18 mouse cellular contexts compared by ENCODE assay signal in the genomic region with DNA sequence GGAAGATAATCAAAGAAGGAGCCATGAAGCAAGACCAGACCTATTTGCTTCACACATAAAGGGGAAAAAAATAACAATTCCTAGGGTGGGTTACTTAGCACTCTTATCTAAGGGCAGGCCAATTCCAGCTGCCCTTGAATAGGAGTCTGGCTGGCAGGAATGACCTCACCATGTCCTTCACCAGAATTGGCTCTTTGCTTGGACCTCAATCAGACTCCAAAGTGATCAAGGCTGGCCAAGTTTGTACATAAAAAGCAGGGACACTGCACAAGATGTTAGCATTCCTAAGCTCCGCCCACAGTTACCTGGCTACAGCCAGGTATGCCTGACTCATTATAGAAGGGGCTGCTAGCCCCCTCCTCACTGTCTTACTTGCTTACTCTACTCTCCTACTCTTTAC. TPM values are rescaled to one million over a fixed set of nuclear protein-coding genes. Genes with fewer than 3 reads are reported as not detected.
DNase-seq lines count a peak whose midpoint lies in the region; TF ChIP-seq lines count a peak whose summit lies in the region.
"Had no signal": no experiment of that assay in that cellular context is flagged by ENCODE, and none has a peak within 500 bp of the region (broad histone marks: within the 10 kb centered on the region; RNA-seq: fewer than 3 reads in every experiment).

No protein-coding gene starts in this region.

- 81% methylated on average over 1 of the region's 1 CpGs for WGBS in heart, embryonic 10.5 days
- 50% methylated on average over 1 of the region's 1 CpGs for WGBS in liver, adult 2 months
- 91% methylated on average over 1 of the region's 1 CpGs for WGBS in hindbrain, embryonic 10.5 days

- peaks cover 18% of the 10 kb centered on the region; the same call in 1 of the 2 replicates for H3K36me3 ChIP-seq in heart, embryonic 10.5 days
- no peaks in the 10 kb centered on the region for H3K36me3 ChIP-seq in liver, adult 2 months (ENCODE audit: control insufficient read depth, insufficient read depth, low read length)
- H3K36me3 ChIP-seq in E14TG2a.4 (ENCODE audit: insufficient read depth, low read length), result peaks cover 62% of the 10 kb centered on the region
- H3K36me3 ChIP-seq in hindbrain, embryonic 10.5 days, result peaks cover 6% of the 10 kb centered on the region; the same call in 1 of the 2 replicates
- H3K36me3 ChIP-seq: hindbrain, embryonic 13.5 days; limb, embryonic 13.5 days had no signal

- TF ChIP-seq POLR2A in liver, adult 2 months (IDR thresholded peaks at IDR 0.05; ENCODE audit: extremely low read depth, insufficient read depth, low read length), result no peak

- TF ChIP-seq CTCF in liver, adult 2 months (IDR thresholded peaks at IDR 0.05; ENCODE audit: low read depth, low read length), result no peak
- no peak for TF ChIP-seq CTCF in E14TG2a.4 (conservative IDR thresholded peaks at IDR 0.05; ENCODE audit: low read length)

- H3K9ac ChIP-seq in liver, adult 2 months (ENCODE audit: low read depth, low read length), result no peak overlapping the region
- H3K9ac ChIP-seq: hindbrain, embryonic 13.5 days; limb, embryonic 13.5 days had no signal

- no peak overlapping the region for H3K4me3 ChIP-seq in heart, embryonic 10.5 days
- no peak overlapping the region for H3K4me3 ChIP-seq in liver, adult 2 months (ENCODE audit: insufficient read depth, low read depth, low read length)
- H3K4me3 ChIP-seq in E14TG2a.4 (replicated peaks; ENCODE audit: low read length), result 0 out of 2 replicates have a peak overlapping the region, but pooled peaks have one; percentile 4
- H3K4me3 ChIP-seq in hindbrain, embryonic 10.5 days, result no peak overlapping the region
- H3K4me3 ChIP-seq: hindbrain, embryonic 13.5 days; limb, embryonic 13.5 days had no signal

- no peak for DNase-seq in heart, embryonic 10.5 days (ENCODE audit: low spot score)
- no peak for DNase-seq in heart, adult 18-20 months
- DNase-seq in liver, adult 2 months (ENCODE audit: extremely low read depth, low read depth, low spot score), result peak; percentile 85
- DNase-seq in liver, result no peak
- DNase-seq in adrenal gland, postnatal 25 days, result peak; percentile 34
- DNase-seq in hindbrain, embryonic 10.5 days (ENCODE audit: low spot score), result no peak
- no peak for DNase-seq in layer of hippocampus, postnatal 10 days (ENCODE audit: low spot score in 2 of 2)
- DNase-seq: B cell, adult 2 months; cerebellum, adult 11-12 months; gastrocnemius, postnatal 14 days; kidney, postnatal 14 days; midbrain, embryonic 14.5 days; right cerebral cortex, postnatal 14 days had no signal

- H3K4me1 ChIP-seq in heart, embryonic 10.5 days, result peaks cover 83% of the 10 kb centered on the region
- peaks cover 66% of the 10 kb centered on the region for H3K4me1 ChIP-seq in liver, adult 2 months (ENCODE audit: control insufficient read depth, insufficient read depth, low read length)
- peaks cover 99% of the 10 kb centered on the region for H3K4me1 ChIP-seq in E14TG2a.4 (replicated peaks; ENCODE audit: low read depth, low read length)
- H3K4me1 ChIP-seq in hindbrain, embryonic 10.5 days (replicated peaks), result peaks cover 70% of the 10 kb centered on the region

- H3K79me2 ChIP-seq in liver, adult 2 months (ENCODE audit: control insufficient read depth, insufficient read depth, low read length), result peaks cover 65% of the 10 kb centered on the region

- H3K27me3 ChIP-seq in heart, embryonic 10.5 days (ENCODE audit: insufficient read depth, poor library complexity, severe bottlenecking), result no peaks in the 10 kb centered on the region
- H3K27me3 ChIP-seq in liver, adult 2 months (ENCODE audit: control insufficient read depth, insufficient read depth, low read length), result no peaks in the 10 kb centered on the region
- H3K27me3 ChIP-seq in E14TG2a.4 (ENCODE audit: insufficient read depth, low read length), result no peaks in the 10 kb centered on the region
- H3K27me3 ChIP-seq in hindbrain, embryonic 10.5 days (ENCODE audit: insufficient read depth, poor library complexity, severe bottlenecking), result no peaks in the 10 kb centered on the region
- H3K27me3 ChIP-seq: hindbrain, embryonic 13.5 days; limb, embryonic 13.5 days had no signal

- peak overlapping the region; percentile 64; the same call in 1 of the 2 replicates for H3K27ac ChIP-seq in heart, embryonic 10.5 days
- H3K27ac ChIP-seq in liver, adult 2 months (replicated peaks; ENCODE audit: insufficient read depth, low read depth, low read length), result peak overlapping the region; percentile 69
- H3K27ac ChIP-seq in hindbrain, embryonic 10.5 days, result no peak overlapping the region
- H3K27ac ChIP-seq: hindbrain, embryonic 13.5 days; limb, embryonic 13.5 days; macrophage had no signal

- H3K9me3 ChIP-seq in heart, embryonic 10.5 days, result no peaks in the 10 kb centered on the region
- H3K9me3 ChIP-seq in E14TG2a.4 (ENCODE audit: low read length), result no peaks in the 10 kb centered on the region
- H3K9me3 ChIP-seq in hindbrain, embryonic 10.5 days, result no peaks in the 10 kb centered on the region
- H3K9me3 ChIP-seq: G1E; hindbrain, embryonic 13.5 days; limb, embryonic 13.5 days had no signal

RNA-seq across cellular contexts. Expression of a gene that starts 16.6 kb away (rescaled TPM):
- polyA plus RNA-seq in heart, embryonic 10.5 days (2016; fragmentation: Nextera tagmentation; extraction: Ambion mirVana), result 34.5 and 37.5 TPM in 2 replicates
- 100 to 1,000 TPM; 117 to 119 TPM for total RNA-seq in heart, adult 18-20 months (2021)
- total RNA-seq in liver, adult 2 months (2014; rRNA removed), result 54.4 and 69.5 TPM in 2 replicates
- 22.5 and 24.1 TPM in 2 replicates for polyA plus RNA-seq in liver, adult 2 months (2012; rRNA removed)
- total RNA-seq in adrenal gland, postnatal 25 days (2021), result 325 and 352 TPM in 2 replicates
- 32.7 and 38.4 TPM in 2 replicates for polyA plus RNA-seq in hindbrain, embryonic 10.5 days (2016; fragmentation: Nextera tagmentation; extraction: Ambion mirVana)
- total RNA-seq in layer of hippocampus, postnatal 10 days (2021), result 10 to 100 TPM; 65.2 to 75.2 TPM

Comparison
In these comparisons a context has a peak if more than half of its experiments do, and no peak if none do; other contexts are left out.
1. DNase-seq: peak in liver, adult 2 months (single experiment) and adrenal gland, postnatal 25 days (single experiment); none in heart, embryonic 10.5 days (single experiment), heart, adult 18-20 months (0 of 2), liver (single experiment), hindbrain, embryonic 10.5 days (single experiment) and layer of hippocampus, postnatal 10 days (0 of 2).